Mouse (Mus musculus): ENCODE data around the gene Ctr9. TPM values are rescaled to one million over a fixed set of nuclear protein-coding genes. Genes with fewer than 3 reads are reported as not detected.

The Ctr9 gene
- polyA plus RNA-seq (2015; fragmentation: Nextera tagmentation; extraction: Ambion mirVana), result 24.1 and 26.3 TPM in 2 replicates

DNA sequence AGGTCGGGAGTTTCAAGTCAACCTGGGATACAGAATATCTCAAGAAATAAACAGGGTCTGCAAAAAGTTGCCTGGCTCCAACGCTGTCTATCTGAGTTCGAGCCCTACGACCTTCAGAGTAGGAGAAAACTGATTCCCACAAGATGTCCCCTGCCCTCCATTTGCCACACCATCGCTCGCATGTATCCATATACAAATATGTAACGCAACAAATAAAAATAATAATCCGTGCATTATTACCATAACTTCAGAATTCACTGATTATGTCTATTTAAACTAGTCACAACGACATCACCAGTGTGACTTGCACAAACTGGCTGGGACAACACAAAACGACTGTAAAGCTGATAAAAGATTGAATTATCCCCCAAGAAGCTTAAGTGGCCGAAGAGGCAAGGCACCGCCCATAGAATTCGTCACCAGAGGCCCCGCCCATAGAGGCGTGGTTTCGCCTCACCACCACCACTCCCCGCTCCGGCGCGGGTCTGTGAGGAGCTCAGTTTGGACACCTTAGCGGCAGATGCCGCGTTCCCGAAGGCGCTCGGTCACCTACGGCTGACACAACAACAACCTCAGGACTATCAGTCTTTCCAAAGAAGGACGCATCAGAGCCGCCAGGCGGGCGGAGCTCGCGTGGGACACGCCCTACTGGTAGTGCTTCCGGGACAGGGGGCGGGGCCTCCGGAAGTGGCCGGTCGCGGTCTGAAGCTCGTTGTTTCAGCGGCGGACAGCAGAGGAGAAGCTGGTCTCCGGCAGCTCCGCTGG, at the start of gene Ctr9:
Ctr9 (plus strand) TSS at position 671 of the 765 bp plus-strand sequence.

DNA sequence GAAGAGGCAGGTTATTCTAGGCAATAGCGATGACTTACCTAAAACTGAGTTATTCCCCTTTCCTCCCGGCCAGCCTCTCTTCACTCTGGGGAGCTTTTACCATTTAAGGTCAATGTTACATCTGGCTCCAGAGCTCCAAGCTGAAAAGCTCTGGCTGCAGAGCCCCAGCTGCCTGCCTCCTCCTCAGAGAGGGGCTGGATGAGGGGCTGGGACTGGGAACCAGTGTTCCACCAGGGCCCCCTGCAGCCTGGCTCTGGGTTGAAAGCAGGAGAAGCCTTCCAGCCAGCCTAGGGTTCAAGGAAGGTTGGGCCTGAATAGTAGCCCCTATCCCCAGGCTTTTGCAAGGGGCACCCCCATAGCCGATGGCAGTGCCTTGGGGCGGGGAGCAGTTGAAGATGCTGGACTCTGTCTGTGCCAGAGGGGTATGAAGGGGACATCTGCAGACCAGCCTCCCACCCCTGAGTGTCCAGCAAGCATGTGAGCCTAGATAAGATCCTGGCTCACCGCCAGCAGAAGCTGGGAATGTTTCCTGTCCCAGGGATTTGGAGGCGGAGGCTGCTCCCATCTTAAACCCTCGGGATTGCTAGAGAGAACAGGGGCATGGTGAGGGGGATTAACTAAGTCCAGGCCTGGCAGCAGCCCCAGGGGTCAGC, 46.6 kb upstream of the Ctr9 start, which contains the start of gene Mrvi1:
Mrvi1 (minus strand) TSS at position 409 of the 653 bp plus-strand sequence.

DNA sequence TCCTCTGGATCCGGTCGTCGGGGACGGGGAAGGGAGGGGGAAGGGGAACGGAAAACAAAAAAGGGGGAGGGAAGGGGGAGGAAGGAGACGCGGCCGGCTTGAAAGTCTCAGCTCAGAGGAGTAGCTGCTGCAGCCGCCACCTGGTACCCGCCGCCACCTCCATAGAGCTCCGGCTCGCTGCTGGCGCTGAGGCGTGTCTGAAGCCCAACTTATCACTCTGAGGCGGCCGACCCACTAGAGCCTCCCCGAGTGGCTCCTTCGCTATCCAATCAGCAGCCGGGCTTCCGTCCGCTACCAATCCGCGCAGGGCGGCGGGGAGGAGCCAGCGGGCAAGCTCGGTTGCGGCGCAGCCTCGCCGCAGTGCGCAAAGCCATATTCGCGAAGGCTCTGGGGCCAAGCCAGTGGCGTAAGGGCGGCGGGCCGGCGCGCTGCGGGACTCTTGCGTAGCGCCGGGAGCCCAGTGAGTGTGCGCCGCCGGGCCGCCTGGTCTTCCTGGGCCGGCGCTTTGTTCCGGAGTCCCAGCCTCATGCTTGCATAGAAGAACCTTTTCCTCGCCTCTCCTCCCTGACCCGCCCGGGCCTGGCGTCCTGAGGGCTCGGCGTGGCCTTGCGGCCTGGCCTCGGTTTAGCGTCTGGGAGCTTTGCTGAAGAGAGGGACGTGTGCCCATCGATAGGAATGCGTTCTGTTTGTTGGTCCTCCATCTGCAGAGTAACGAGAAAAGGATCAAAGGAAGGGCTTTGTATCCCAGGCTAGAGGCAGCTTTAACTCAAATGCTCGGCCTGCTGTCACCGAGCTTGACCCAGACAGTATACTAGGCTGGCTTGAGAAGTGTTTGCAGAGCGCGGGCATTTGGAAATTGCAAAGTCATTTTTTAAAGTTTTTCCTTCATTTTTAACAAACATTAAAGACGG, 54.3 kb downstream of the Ctr9 start, which contains the start of gene Eif4g2:
Eif4g2 (minus strand) TSS at position 209 of the 911 bp plus-strand sequence.

Other genes with a start within 250 kb of the Ctr9 start
- gene Rnf141, start 184.5 kb upstream of the Ctr9 start, polyA plus RNA-seq (2015; fragmentation: Nextera tagmentation; extraction: Ambion mirVana), result 15.9 and 18.7 TPM in 2 replicates
- gene Lyve1, start 165.7 kb upstream of the Ctr9 start, polyA plus RNA-seq (2015; fragmentation: Nextera tagmentation; extraction: Ambion mirVana), result 18.0 and 35.8 TPM in 2 replicates
- gene Mrvi1, start 46.5 kb upstream of the Ctr9 start, polyA plus RNA-seq (2015; fragmentation: Nextera tagmentation; extraction: Ambion mirVana), result 2.2 and 2.5 TPM in 2 replicates
- gene Eif4g2, start 54.1 kb downstream of the Ctr9 start, polyA plus RNA-seq (2015; fragmentation: Nextera tagmentation; extraction: Ambion mirVana), result 392 and 395 TPM in 2 replicates

Data from skeletal muscle tissue, postnatal 0 days (tissue).